Mouse (Mus musculus) embryonic facial prominence, embryonic 13.5 days (tissue): ENCODE measurements around the gene Tnfsfm13. TPM values are rescaled to one million over a fixed set of nuclear protein-coding genes. Genes with fewer than 3 reads are reported as not detected.

Source experiments
- ATAC-seq: fragments of 200-750 bp; cut with Nextera tagmentation; 2 replicates; pipeline ENCODE4 v1.8.0; 2017; ENCODE audit warnings: low read depth; ENCODE audit not compliant: insufficient number of reproducible peaks, insufficient read depth, low FRiP score, low TSS enrichment
- H3K27ac ChIP-seq: fragments of 300-500 bp; sonication (generic); 2 replicates; pipeline ENCODE4 v1.5.1; 2015; ENCODE audit warnings: moderate library complexity, mild to moderate bottlenecking, inconsistent platforms
- H3K27me3 ChIP-seq: fragments of 300-500 bp; sonication (generic); 2 replicates; pipeline ENCODE4 v1.6.1; 2015; ENCODE audit warnings: mild to moderate bottlenecking, inconsistent platforms
- H3K36me3 ChIP-seq: fragments of 300-500 bp; sonication (generic); 2 replicates; pipeline ENCODE4 v1.6.1; 2015; ENCODE audit warnings: mild to moderate bottlenecking, inconsistent platforms
- H3K4me1 ChIP-seq: fragments of 300-500 bp; sonication (generic); 2 replicates; pipeline ENCODE4 v1.6.1; 2015; ENCODE audit warnings: inconsistent platforms
- H3K4me2 ChIP-seq: fragments of 300-500 bp; sonication (generic); 2 replicates; pipeline ENCODE4 v1.6.1; 2015; ENCODE audit warnings: moderate library complexity, mild to moderate bottlenecking, inconsistent platforms
- H3K4me3 ChIP-seq: fragments of 300-500 bp; sonication (generic); 2 replicates; pipeline ENCODE4 v1.5.1; 2015; ENCODE audit warnings: mild to moderate bottlenecking, inconsistent platforms
- H3K9ac ChIP-seq: fragments of 300-500 bp; sonication (generic); 2 replicates; pipeline ENCODE4 v1.6.1; 2015; ENCODE audit warnings: mild to moderate bottlenecking, inconsistent platforms
- H3K9me3 ChIP-seq: fragments of 300-500 bp; sonication (generic); 2 replicates; pipeline ENCODE4 v1.6.1; 2016; ENCODE audit warnings: inconsistent platforms
- WGBS: fragments of 180-500 bp; shearing (Covaris S2); methylation state at CpG from one replicate; pipeline ENCODE4 v1.1.7; 2015; ENCODE audit warnings: mixed read lengths; 5-methylcytosine and 5-hydroxymethylcytosine counted together
- polyA plus RNA-seq: library from polyadenylated mRNA; unstranded; fragments of >200 nt; fragmentation: Nextera tagmentation; extraction: Ambion mirVana; gene quantifications from 2 replicates; pipeline ENCODE4 v1.2.1, GENCODE M21; 2015

Tnfsfm13 gene
- polyA plus RNA-seq, 1 experiment from 2014 or later: 2.8 TPM

GRCm38 (mm10) chr11:69686377-69686776 lies 9.5 kb downstream of the Tnfsfm13 start:
- no peak overlapping the region for H3K9ac ChIP-seq

GRCm38 (mm10) chr11:69685526-69686148 lies 10.3 kb downstream of the Tnfsfm13 start, which contains the start of gene Tnfsf13:
Gene Tnfsf13 (minus strand): TSS chr11:69685784.
- peak within 1 kb of the TSS; percentile 51 for H3K9ac ChIP-seq
- H3K4me1 ChIP-seq: peaks cover 36% of the 10 kb centered on the region
- H3K4me3 ChIP-seq: no peak within 1 kb of the TSS
- no peaks in the 10 kb centered on the region for H3K9me3 ChIP-seq
- peak within 1 kb of the TSS; percentile 22 for H3K27ac ChIP-seq
- ATAC-seq: no peak
- 79% methylated on average over 10 of the region's 10 CpGs for WGBS
- H3K4me2 ChIP-seq: no peak within 1 kb of the TSS
- no peaks in the 10 kb centered on the region for H3K36me3 ChIP-seq
- no peaks in the 10 kb centered on the region for H3K27me3 ChIP-seq

More at GRCm38 (mm10) chr11:69686377-69686776, 9.5 kb downstream of the Tnfsfm13 start:
- H3K36me3 ChIP-seq: no peaks in the 10 kb centered on the region
- H3K9me3 ChIP-seq: no peaks in the 10 kb centered on the region
- WGBS: 14% methylated on average over 4 of the region's 4 CpGs
- peaks cover 31% of the 10 kb centered on the region for H3K4me1 ChIP-seq
- no peaks in the 10 kb centered on the region for H3K27me3 ChIP-seq
- ATAC-seq: no peak
- no peak overlapping the region for H3K4me2 ChIP-seq
- H3K4me3 ChIP-seq: no peak overlapping the region
- no peak overlapping the region for H3K27ac ChIP-seq

DNA sequence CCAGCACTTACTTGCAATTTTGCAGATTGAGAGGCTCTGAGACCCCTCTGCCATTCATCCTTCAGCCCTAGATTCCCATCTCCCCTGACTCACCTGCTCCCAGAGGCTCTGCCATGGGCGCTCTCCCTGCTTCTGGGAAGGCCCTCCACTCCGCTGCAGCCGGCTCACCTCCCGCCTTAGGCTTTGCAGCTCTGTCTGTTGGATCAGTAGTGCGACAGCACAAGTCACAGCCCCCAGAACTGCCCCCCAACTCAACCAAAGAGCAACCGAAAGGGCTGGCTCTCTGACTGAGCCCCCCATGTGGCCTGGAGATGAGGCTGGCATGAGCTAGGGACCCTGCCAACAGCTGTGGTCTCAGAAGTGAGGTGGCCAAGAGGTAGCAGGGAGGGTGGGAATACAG lies 11.0 kb downstream of the Tnfsfm13 start:
- Histone ChIP-seq H3K4me2 (no peak overlapping the region), H3K27me3 (no peaks in the 10 kb centered on the region), H3K36me3 (peaks cover 5% of the 10 kb centered on the region), H3K4me1 (peaks cover 43% of the 10 kb centered on the region), H3K27ac (no peak overlapping the region; the same call in 1 of the 2 replicates), H3K9ac (peak overlapping the region; percentile 51), H3K9me3 (no peaks in the 10 kb centered on the region), H3K4me3 (no peak overlapping the region)
- WGBS: 81% methylated on average over 6 of the region's 6 CpGs
- ATAC-seq: no peak

DNA sequence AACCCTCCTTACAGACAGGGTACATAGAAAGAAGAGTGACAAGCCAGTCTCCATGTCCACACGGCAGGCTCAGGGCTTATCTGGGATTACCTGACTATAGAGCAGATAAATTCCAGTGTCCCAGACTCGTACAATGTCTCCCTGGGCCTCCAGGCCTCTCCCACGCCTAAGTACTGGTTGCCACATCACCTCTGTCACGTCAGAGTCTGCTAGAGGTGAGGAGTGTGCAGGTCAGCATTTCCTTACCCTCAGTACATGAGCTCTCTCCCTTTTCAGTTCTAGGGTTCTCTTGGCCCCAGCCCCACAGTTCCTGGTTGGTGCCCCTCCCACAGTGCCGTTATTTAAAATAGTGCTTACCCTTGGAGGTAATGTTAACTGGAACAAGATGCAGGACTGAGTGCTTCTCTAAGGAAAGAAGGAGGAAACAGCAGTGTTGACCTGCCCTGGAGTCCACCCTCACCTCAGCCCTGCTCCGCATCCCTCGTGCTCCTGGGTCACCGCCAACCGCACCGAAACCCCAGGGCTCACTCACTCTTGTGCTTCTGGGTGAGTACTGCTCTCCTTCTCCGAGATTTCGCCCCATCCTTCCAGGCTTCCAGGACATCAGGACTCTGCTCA lies 11.7 kb downstream of the Tnfsfm13 start:
- H3K4me2 ChIP-seq: no peak overlapping the region
- H3K36me3 ChIP-seq: peaks cover 11% of the 10 kb centered on the region
- WGBS: 77% methylated on average over 12 of the region's 12 CpGs
- peaks cover 49% of the 10 kb centered on the region for H3K4me1 ChIP-seq
- H3K4me3 ChIP-seq: no peak overlapping the region
- H3K27me3 ChIP-seq: no peaks in the 10 kb centered on the region
- peak overlapping the region; percentile 97; the same call in 1 of the 2 replicates for H3K27ac ChIP-seq
- peak overlapping the region; percentile 51 for H3K9ac ChIP-seq
- ATAC-seq: no peak
- no peaks in the 10 kb centered on the region for H3K9me3 ChIP-seq

DNA sequence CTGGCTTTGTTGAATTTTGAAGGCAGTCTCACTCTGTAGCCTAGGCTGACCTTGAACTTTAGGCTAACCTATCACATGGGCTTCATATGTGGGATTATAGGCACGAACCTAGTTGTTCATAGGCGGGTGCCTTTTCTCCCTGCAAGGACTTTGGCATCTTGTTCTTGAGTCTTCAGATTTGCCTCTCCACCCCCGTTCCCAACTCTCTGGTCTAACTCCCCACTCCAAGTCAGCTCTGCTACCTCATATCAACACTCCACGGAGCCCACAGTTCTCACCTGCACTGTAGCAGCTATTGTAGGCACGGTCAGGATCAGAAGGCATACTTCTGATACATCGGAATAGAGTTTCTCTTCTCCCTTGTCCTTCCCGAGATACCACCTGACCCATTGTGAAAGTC lies 12.3 kb downstream of the Tnfsfm13 start:
- Histone ChIP-seq H3K4me1 (peaks cover 54% of the 10 kb centered on the region), H3K27ac (peak overlapping the region; percentile 97), H3K9ac (peak overlapping the region; percentile 92; the same call in 1 of the 2 replicates), H3K4me2 (peak overlapping the region; percentile 93), H3K27me3 (no peaks in the 10 kb centered on the region), H3K4me3 (peak overlapping the region; percentile 81), H3K9me3 (no peaks in the 10 kb centered on the region), H3K36me3 (peaks cover 16% of the 10 kb centered on the region)
- 66% methylated on average over 7 of the region's 7 CpGs for WGBS
- no peak for ATAC-seq

- no peak for ATAC-seq
- Histone ChIP-seq H3K9me3 (no peaks in the 10 kb centered on the region), H3K9ac (peak overlapping the region; percentile 92), H3K27ac (peak overlapping the region; percentile 97), H3K27me3 (no peaks in the 10 kb centered on the region), H3K36me3 (peaks cover 22% of the 10 kb centered on the region), H3K4me2 (peak overlapping the region; percentile 93), H3K4me1 (peaks cover 54% of the 10 kb centered on the region), H3K4me3 (peak overlapping the region; percentile 81)
- 8% methylated on average over 12 of the region's 12 CpGs for WGBS
Measured at GRCm38 (mm10) chr11:69682840-69683533, 12.9 kb downstream of the Tnfsfm13 start.

DNA sequence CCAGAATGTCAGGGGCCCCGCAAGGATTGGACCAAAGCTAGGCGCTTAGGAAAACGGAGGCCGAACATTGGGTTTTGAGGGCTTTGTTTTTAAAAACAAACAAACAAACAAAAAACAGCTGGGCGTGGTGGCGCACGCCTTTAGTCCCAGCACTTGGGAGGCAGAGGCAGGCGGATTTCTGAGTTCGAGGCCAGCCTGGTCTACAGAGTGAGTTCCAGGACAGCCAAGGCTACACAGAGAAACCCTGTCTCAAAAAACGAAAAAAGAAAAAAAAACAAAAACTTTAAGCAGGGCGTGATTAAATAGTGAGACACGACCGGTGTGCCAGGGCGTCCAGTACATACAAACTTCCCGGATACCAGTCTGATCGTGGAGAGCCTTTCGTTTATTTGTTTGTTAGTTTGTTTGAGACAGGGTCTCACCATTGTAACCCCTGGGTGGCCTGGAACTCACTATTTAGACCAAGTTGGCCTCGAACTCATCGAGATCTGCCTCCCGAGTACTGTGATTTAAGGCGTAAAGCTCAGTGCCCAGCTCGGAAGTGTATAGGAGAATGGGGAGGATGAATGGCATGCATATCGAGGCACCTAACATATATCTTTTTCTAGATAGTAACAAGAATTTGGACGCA lies 13.6 kb downstream of the Tnfsfm13 start:
- no peak for ATAC-seq
- H3K9me3 ChIP-seq: no peaks in the 10 kb centered on the region
- H3K4me1 ChIP-seq: peaks cover 54% of the 10 kb centered on the region
- H3K4me3 ChIP-seq: peak overlapping the region; percentile 81
- peaks cover 29% of the 10 kb centered on the region for H3K36me3 ChIP-seq
- WGBS: 26% methylated on average over 24 of the region's 24 CpGs
- no peaks in the 10 kb centered on the region for H3K27me3 ChIP-seq
- peak overlapping the region; percentile 97 for H3K27ac ChIP-seq
- peak overlapping the region; percentile 93 for H3K4me2 ChIP-seq
- H3K9ac ChIP-seq: peak overlapping the region; percentile 92

GRCm38 (mm10) chr11:69681314-69682208 lies 14.3 kb downstream of the Tnfsfm13 start, which contains the start of gene Senp3:
Gene Senp3 (minus strand): TSS chr11:69682084.
- WGBS: under 1% methylated on average over 79 of the region's 80 CpGs

DNA sequence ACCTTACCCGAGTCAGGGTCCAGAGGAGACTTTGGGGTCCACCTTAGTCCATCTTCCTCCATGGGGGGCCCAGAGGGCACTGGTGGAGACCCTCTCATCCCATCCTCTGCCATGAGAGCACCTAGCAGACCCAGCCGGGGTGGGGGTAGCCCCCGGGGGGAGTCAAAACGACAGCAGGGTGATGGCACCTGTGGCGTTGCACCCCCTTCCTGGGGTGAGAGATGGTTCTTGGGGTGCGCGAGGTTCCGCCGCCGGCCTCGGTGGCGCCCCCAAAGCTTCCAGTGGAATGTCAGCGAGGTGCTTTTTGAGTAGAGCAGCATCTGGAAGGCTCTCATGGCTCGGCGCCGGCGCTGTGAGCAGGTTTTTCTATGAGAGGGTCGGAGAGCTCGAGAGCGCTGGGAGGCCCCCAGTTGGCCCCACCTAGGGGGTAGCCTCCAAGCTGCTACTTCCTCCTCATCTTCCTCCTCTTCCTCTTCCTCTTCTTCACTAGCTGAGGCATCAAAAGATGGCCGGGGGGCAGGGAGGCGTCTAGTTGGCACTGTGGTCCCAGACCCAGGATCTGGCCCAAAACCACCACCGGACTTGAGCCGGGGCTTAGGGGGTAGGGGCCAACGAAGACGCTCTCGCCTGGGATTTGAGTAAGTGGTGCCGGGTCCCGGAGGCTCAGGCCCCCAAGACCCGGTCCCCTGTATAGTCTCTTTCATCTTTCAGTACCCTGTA lies 15.6 kb downstream of the Tnfsfm13 start:
- Histone ChIP-seq H3K36me3 (peaks cover 48% of the 10 kb centered on the region), H3K4me3 (peak overlapping the region; percentile 81), H3K4me2 (peak overlapping the region; percentile 93), H3K27me3 (no peaks in the 10 kb centered on the region), H3K27ac (no peak overlapping the region; the same call in 1 of the 2 replicates), H3K9ac (peak overlapping the region; percentile 92; the same call in 1 of the 2 replicates), H3K9me3 (no peaks in the 10 kb centered on the region), H3K4me1 (peaks cover 40% of the 10 kb centered on the region)
- 91% methylated on average over 30 of the region's 30 CpGs for WGBS
- no peak for ATAC-seq

More at GRCm38 (mm10) chr11:69681314-69682208, 14.3 kb downstream of the Tnfsfm13 start, which contains the start of gene Senp3:
- H3K27me3 ChIP-seq: no peaks in the 10 kb centered on the region
- peak; percentile 92 for ATAC-seq
- peak within 1 kb of the TSS; percentile 81 for H3K4me3 ChIP-seq
- H3K36me3 ChIP-seq: peaks cover 36% of the 10 kb centered on the region
- peaks cover 51% of the 10 kb centered on the region for H3K4me1 ChIP-seq
- H3K27ac ChIP-seq: peak within 1 kb of the TSS; percentile 97
- peak within 1 kb of the TSS; percentile 93 for H3K4me2 ChIP-seq
- H3K9me3 ChIP-seq: no peaks in the 10 kb centered on the region
- peak within 1 kb of the TSS; percentile 92 for H3K9ac ChIP-seq

GRCm38 (mm10) chr11:69679144-69679543 lies 16.8 kb downstream of the Tnfsfm13 start:
- H3K9me3 ChIP-seq: no peaks in the 10 kb centered on the region
- 0 out of 2 replicates have a peak overlapping the region, but pooled peaks have one; percentile 6 for H3K4me3 ChIP-seq
- no peak overlapping the region for H3K27ac ChIP-seq
- peak overlapping the region; percentile 17; the same call in 1 of the 2 replicates for H3K4me2 ChIP-seq
- ATAC-seq: no peak
- WGBS: 100% methylated on average over 2 of the region's 2 CpGs
- H3K4me1 ChIP-seq: peaks cover 40% of the 10 kb centered on the region
- peaks cover 60% of the 10 kb centered on the region for H3K36me3 ChIP-seq
- peak overlapping the region; percentile 28; the same call in 1 of the 2 replicates for H3K9ac ChIP-seq
- H3K27me3 ChIP-seq: no peaks in the 10 kb centered on the region
